Mouse (Mus musculus) right cerebral cortex, postnatal 14 days (tissue): ENCODE measurements around the gene 1700013F07Rik.
"Not testable (repeated sequence)": the region's sequence is repeated elsewhere in the genome, so short reads cannot be mapped to it uniquely, and the experiment has no call there.

ENCODE experiments used
- DNase-seq: peaks from one replicate; pipeline ENCODE4 v3.0.0; 2022

1700013F07Rik gene

DNA sequence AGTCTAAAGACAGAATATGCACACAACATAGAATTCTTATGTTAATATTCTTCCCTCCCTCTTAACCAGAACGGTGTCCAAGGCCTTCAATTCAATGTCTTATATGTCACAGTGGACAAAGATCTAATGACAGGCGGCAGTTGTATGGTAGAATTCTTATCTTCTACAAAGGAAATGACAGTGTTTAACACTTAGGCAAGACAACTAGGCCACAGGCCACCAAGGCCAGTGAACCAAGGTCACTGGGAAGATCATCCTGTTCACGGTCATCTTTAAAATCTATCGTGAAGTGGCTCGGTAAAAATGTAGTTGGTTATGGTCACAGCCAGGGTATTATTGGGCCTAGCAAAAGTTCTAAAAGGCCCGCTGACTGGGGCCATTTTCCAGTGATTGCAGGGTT lies at the start of gene 1700013F07Rik:
Gene 1700013F07Rik, plus strand, starts transcription at position 200 of the 400 bp plus-strand sequence.
- no peak for DNase-seq

DNA sequence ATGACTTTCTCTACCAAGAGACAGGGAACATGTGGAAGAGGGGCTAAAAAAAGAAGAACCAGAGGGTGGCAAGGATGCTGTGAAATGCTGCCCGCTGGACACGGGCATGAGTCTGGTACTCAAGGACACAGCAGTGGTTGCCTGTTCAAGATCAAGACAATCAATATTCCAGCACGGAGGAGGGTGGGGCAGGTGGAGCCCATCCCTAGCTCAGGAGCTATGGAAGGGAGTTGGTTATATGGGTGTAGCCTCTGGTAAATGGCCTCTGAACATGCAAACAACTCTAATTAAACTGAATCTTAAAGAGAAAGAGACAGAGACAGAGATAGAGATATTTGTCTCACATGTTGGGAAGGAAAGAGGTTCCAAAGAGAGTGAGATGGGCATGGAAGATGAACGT lies 49.2 kb upstream of the 1700013F07Rik start:
- no peak for DNase-seq

DNA sequence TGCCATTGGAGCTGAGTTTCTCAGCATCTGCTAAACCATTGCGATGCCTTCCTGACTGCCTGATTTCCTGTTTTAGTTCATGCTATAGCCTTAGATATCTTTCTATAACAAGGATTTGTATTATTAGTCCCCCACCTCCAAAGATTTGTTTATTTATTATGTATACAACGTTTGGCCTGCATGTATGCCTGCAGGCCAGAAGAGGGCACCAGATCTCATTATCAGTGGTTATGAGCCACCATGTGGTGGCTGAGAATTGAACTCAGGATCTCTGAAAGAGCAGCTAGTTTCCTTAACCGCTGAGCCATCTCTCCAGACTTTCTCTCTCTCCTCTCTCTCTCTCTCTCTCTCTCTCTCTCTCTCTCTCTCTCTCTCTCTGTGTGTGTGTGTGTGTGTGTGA lies 44.0 kb upstream of the 1700013F07Rik start:
- DNase-seq = no peak

DNA sequence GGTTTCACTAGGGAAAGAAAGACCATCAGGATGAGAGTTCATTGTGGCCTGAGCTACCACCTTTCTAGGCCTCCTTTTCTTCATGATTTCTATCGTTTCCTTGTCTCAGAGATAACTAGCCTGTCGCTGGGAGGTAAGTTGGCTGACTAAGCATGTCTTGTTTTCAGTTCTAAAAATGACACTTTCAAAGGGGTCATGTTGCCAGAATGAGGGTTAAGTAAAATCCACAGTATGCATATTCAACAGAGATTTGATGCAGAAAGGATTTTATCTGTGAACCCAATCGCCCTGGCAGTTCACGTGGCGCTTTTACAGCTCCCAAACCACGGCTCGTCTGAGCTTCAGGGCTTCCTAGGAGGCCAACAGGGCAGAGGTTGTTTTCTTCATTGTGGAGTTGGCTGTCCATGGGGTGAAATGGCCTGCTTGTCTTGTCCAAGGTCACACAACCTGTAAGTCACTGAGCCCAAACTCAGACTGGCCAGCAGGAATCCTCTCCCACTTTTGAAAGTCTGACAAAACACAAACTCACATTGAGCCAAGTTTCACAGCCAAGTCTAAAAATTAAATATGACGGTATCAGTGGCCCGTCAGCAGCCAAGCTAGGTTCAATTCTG lies 39.0 kb upstream of the 1700013F07Rik start:
- no peak for DNase-seq

DNA sequence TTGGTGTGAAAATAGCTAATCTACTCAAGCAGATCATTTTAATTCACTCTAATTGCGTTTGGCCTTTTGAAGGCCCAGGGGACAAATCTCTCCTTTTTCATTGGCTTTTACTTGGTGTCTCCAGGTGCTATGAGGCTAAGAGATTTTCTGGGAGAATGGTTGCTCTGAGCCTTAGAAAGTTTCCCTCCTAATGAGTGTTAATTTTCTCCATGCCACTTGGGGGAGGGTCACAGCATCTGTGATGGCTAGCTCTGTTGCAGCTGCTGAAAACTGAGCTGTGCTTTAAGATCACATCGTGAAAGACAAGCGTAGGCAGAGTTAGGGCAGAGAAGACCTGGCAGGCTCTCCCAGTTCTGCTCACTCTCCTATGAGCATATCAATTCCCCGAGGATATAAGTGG lies 38.5 kb upstream of the 1700013F07Rik start:
- DNase-seq = no peak

DNA sequence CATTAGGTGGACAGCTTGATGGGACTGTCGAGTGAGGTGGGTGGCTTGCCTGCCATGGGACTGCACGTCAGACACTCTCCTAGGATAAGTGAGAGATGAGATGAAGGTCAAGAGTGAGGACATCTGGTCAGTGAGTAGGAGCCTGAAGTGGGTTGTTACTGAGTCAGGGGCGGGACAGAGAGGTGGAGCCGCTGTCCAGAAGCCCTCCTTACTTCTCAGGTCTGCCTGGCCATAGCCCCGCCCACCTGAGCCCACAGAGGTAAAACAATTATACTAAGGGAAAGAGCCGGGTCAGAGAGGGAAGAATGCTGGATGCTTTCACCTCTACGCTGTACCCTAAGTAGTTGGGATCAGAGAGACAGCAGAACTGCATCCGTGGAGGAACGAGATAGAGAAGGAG lies 36.3 kb upstream of the 1700013F07Rik start:
- no peak for DNase-seq

DNA sequence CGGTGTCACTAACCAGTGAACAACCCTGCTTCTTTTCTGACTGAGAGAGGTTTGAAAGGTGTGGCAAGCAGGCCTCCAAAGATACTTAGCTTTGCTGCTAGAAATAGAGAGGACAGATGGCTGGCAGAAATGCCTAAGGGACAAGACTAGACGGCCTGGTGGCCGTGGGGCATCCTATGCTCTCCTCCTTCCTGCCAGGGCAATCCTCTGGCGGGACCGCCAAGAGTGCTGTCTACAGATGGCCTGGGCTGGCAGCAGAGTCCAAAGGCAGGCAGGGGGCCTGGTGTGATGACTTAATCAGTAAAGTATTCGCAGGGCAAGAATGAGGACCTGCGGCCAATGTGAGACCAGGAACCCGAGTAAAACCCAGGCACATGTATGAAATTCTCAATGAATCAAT lies 34.1 kb upstream of the 1700013F07Rik start:
- DNase-seq = no peak

DNA sequence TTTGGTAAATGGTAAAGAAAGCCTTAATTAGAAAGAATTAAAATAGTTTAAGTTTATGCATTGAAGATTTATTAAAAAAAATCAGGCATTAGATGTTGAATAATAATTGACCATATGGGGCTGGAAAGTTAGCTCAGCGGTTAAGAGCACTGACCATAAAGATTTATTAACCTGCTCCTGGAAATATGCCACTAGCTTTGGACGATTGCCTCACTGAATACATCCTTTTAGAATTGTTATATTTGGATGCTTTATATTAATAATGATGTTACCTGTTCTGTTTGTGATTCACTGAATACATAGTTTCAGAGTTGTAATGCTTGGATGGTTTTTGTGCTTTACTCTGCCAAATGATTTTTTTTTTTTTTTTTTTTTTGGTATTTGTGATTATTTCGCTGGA lies 32.5 kb upstream of the 1700013F07Rik start:
- DNase-seq = not testable (repeated sequence)

DNA sequence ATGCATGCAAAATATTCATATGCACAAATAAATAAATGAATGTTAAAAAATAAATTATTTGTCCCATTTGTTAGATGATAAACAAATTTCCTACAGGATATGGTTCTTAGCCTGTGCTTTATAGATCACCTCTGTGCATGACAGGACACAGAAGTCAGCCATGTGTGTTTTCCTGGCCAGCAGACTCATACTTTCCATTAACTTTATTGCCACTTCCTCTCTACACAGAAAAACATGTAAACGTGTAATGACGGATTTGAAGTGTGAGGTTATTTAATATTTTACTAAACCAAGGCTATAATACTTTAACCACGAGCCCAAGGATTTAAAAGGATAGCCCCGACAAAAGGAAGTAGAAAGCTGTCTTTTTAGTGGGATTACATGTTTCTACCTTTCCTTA lies 30.0 kb upstream of the 1700013F07Rik start:
- no peak for DNase-seq

DNA sequence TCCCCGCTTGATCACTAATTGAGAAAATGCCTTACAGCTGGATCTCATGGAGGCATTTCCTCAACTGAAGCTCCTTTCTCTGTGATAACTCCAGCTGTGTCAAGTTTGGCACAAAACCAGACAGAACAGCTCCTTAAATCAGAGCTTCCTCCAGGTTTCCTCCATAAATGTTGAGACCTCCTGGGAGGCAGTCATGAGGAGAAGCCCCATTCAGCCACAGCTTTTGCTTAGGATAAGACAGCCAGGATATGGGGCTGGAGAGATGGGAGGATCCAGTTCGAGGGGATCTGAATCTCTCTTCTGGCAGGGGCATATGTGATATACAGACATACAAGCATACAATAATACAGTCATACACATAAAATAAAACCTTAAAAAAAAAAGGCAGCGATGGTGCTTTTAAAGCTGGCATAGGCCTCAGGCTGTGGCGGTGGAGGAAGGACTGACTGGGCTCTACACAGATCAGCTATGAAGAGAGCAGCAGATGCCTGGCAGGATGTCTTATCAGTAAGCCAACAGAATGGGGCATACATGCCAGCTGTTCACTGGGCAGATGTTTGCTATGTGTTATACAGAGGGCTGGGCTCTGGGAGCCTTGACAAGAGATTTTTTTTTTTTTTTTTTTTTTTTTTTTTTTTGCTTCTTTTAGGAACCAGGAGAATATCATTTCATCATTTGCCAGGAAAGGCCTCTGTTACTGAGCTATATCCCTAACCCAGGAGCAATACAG lies 25.0 kb upstream of the 1700013F07Rik start:
- DNase-seq = no peak

DNA sequence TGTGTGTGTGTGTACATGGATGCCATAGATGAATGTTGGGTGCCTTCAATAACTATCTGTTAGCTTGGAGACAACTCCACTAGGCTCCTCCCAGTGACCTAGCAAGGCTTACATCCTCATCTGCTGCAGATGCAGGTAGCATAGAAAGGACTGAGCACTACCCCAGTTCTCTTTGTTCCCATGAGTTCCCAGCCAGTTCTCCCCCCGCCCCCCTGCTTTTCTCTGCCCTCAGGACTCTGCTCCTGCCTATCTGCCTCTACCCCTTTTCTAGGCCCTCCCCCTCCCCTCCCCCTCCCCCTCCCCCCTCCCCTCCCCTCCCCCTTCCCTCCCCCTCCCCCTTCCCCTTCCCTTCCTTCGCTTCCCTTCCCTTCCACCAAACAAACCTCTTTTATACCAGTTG lies 23.8 kb upstream of the 1700013F07Rik start:
- DNase-seq = no peak

DNA sequence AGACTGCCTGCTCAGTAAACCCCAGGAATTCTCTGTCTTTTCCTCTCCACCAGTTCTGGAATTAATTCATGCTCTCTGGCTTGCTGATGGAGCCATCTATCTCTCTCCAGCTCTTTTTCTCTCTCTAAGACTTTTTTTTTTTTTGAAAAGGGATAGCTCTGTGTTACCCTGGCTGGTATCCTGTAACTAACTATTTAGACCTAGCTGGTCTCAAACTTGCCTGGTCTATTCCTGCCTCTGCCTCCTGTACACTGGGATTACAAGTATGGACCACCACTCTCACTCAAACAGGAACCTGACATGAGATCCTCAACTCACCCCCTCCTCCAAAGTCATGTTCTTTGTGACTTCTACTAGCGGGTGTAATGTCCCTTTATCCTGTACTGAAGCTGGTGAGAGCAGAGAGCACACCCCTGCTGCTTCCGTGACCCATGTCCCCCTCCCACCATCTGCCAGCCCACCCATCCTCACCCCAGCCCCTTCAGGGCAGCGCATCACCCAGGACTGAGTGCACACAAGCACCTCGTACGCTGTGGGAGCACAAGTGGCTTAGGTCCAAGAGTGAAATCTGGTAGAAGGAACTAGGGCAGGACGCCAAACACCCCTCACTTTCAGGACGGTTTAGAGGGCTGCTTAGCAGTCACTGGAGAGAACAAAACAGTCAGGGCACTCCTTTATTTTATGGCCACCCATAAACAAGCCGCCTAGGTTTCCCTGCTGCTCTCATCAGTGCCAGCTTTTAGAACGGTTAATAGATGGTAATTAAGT lies 23.1 kb upstream of the 1700013F07Rik start:
- peak; percentile 14 for DNase-seq

DNA sequence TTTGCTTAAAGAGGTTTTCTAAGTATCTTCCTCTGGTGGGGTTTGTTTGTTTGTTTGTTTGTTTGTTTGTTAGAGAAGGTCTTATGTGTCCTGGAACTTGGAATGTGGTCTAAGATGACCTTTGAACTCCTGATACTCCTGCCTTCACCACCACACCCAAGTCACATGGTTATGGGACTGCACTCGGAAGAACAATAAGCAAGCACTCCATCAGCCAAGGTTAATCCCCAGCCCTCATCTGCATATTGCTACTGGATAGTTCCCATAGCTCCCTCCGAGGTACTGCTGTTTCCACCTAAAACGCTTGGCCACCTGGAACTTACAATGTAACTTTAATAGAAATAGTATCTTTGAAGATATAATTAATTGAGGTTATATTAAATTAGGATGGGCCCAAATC lies 20.5 kb upstream of the 1700013F07Rik start:
- no peak for DNase-seq

DNA sequence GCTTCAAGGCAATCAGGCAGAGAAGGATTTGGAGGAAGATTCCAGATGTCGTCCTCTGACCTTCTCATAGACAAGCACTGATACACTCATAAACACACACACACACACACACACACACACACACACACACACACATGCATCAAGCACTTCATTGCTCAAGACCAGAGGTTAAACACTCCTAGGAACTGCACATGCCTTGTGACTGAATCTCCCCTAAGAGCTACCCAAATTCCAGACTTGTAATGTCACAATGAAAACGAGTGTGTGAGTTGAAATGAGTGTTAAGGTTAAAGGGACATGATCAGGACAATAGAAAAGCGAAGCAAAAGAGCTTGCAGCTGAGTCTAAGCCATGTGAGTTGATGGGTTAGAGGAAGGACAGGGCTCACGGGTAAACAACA lies 15.7 kb upstream of the 1700013F07Rik start:
- DNase-seq = no peak

DNA sequence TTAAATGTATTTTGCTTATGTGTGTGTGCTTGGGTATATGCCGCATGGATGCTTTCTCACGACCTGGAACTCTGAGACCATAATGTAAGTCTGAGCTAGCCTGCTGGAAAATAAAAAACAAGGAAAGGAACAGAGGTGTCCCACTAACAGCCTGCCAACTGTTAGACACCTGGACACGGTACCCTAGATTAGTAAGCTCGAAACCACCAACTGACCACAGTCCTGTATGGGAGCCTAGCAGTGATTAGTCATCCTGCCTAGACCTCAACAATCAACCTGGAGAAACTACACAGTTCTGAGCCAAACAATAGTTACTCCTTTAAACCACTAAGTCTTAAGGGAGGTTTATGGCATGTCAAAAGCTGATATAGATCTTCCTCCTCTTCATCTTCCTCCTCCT lies 10.5 kb upstream of the 1700013F07Rik start:
- DNase-seq = no peak

DNA sequence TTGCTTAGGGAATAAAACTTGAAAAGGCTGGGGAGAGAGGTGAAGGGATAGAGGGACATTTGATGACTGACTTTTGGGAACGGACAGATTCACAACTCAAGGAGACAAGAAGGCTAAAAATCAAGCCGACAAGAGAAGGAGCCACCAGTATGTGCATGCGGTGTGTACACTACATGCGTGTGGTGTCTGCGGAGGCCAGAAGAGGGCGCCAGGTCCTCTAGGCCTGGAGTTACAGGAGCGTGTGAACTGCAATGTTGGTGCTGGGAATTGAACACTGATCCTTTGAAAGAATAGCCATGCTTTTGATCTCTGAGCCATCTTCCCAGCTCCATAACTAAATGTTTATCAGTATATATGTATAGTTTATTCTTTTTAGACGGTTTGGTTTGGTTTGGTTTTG lies 5.5 kb upstream of the 1700013F07Rik start:
- DNase-seq = no peak

DNA sequence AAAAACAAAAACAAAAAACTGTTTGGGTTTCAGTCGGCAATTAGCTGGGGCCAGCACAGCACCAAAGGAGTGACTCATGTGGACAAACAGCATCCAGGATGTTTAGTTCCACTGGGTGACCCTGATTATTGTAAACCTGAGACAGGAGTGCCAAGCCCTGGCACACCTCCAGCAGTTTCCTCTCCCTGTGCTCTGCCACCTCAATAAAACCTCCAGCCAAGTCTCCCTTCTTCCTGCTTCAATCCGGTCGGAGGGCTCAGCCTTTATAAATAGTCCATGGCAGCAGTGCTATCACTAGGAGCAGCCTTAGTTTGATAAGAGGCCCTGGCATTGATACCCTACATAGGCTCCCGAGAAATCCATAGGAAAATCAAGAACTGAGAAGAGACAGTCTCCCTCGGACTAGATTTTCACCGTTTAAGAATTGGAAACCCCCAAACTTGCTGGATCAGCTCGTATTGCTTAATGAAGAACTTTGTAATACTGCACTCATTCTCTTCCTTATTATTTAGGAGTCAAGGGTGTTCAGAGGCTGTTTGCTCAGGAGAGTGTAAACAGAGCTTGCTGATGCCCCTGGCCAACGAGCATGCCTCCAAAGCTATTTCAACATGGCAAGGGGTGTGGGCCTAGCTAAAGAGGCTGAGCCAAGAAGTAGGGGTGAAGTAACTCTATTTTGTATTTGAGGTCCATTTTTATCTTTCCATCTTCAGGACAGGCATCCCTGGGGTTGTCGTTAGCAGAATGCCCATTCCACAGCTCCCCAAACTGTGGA lies 650 bp upstream of the 1700013F07Rik start:
- no peak for DNase-seq

DNA sequence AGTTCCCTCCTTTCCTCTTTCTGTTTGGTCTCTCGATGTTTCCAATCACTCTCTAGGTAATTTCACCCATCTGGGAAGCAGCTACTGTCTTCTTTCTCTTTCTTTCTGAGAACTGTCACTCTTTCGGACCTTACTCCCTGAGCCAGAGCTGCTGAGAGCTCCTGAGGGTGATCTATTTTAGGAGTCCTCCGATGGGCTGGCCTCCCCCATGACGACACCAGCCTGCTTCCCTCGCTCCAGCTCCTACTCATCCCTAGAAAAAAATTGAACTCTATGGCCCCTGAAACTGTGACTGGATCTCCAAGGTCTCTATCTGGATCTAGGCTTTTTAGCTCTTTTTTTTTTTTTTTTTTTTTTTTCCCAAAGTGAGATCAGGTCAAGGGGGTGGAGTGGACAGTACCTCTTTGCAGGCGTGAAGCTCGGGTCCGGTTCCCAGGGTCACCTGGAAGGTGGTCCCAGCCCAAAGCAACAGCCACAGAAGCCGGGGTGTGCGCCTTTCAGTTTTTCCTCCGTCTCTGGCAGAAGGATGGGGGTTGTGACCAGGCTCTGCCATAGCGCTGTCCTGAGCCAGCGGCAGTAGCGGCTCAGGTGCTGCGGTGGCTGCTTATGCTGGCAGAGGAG lies 2.1 kb downstream of the 1700013F07Rik start:
- DNase-seq = no peak

DNA sequence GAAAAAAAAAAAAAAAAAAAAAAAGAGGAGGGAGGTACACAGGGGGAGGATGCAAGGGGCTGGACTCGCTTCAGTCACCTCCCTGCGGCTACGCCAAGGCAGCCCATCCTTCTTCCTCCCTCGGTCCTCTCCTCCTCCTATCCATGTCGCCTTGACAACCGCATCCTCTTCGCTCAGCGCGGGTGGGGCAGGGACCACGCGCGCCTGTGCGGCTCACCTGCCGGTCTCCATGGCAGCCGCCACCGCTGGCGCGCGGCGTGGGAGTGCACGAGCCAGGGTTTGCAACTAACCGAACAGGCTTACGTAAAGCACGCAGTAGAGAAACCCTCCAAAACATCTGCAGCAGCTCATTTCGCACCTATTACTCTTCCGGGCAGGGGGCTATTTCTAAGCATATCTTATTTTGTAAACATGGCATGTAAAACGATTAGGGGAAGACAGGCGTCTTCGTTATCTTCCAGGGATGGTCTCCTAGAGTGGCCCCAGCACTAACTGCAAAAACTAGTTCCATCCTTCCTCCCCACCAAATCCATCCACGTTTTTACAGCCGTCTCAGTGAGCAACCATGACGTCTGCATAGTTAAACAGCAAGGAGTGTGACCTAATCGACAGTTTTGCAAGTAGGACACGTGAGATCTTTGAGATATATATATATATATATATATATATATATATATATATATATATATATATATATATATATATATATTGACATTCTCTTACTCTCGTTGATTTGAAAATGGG lies 2.7 kb downstream of the 1700013F07Rik start, which contains the start of gene 5330417C22Rik:
Gene 5330417C22Rik, minus strand, starts transcription at position 20 of the 744 bp plus-strand sequence.
- peak; percentile 87 for DNase-seq

DNA sequence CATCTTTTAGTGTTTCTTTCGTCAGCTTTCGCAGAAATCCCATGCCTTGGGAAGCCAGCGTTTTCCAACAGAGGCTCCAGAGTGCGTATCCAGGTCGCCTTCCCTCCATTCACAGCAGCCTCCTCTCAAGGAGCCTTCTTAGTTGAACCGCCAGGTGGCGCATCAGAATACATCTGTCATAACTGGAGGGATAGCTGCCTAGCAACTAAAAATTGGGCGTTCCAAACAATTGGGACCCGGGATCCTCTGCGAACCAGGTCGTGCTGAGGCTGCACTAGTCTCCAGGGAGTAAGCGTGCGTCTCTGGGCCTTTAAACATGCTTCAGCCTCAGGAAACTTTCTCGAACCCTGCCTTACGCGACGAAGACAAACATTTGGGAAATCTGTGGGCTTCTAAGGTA lies 3.4 kb downstream of the 1700013F07Rik start:
- DNase-seq = peak; percentile 89

DNA sequence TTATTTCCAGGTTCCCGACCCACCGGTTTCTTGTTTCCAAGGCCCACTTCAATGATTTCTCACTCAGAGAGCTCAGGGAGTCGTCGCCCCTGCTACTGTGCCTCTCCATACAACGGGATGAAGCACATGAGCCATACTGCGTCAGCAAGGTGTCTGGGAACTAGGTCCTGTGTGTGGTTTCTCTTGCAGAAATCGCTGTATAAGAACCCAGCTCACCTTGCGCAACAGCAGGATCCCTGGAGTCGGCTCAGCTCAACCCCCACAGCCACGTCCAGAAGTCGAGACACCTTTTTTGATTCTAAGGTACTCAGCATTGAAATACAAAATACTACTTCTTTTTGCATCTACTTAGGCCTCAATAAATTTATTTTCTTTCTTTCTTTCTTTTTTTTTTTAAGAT lies 8.3 kb downstream of the 1700013F07Rik start:
- no peak for DNase-seq

DNA sequence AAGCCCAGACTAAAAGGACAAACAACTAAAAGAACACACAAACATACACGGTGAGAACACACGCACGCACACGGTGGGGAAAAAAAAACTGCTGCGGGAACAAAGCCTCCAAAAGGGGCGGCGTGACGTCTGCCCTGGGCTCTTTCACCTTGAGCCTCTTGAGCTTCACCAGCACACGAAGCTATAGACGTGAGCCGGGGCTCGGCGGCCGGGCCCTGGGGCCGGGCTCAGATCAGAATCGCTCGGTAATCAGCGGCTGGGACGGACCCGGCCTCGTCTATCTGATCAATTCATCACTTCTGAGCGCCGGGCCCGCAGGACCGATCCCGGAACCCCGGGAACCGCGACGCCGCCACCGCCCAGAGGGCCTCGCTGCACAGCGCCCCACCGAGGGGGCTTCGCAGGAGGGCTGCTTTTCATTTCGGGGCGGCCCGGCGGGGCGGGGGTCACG lies 20.2 kb downstream of the 1700013F07Rik start:
- peak; percentile 60 for DNase-seq
